Mouse (Mus musculus) testis, adult 2 months (tissue): ENCODE measurements around the gene Cav2.

ENCODE experiments used
- CTCF ChIP-seq: fragments of 200-500 bp; IDR thresholded peaks from 2 replicates; pipeline ENCODE4 v1.5.1; 2012; ENCODE audit warnings: low read depth, mild to moderate bottlenecking, inconsistent platforms, low read length, moderate library complexity; ENCODE audit not compliant: control insufficient read depth, insufficient read depth, insufficient replicate concordance
- POLR2A ChIP-seq: fragments of 200-500 bp; IDR thresholded peaks from 2 replicates; pipeline ENCODE4 v1.6.1; 2012; ENCODE audit warnings: low read depth, mild to moderate bottlenecking, inconsistent platforms, low read length, moderate library complexity; ENCODE audit not compliant: control insufficient read depth

GRCm38 (mm10) chr6:17327216-17327615, 46.2 kb downstream of the Cav2 start:
- no peak for TF ChIP-seq POLR2A
- no peak for TF ChIP-seq CTCF
